Mouse (Mus musculus): ENCODE measurements around the gene Zfp618.

The Zfp618 gene

DNA sequence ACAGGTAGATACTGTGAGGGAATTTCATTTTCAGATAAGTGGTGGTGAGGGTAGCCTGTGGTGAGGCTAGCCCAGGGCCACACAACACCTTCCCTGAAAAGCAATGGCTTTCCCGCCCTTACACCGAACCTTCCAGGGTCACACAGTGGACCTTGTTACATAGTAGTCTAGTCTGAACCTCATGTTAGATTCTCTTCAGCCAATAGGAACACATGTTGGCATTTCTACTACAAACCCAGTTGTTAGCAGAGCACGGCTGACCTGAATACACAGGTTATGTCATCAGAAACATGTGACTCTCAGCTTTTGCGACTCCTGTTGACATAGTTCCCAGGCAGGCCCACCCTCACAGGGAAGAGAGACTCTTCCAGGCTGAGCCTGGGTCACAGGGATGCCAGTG is 33.9 kb downstream of the Zfp618 start:
- no peak for DNase-seq (ENCODE audit: low spot score)

- no peak for DNase-seq (ENCODE audit: low spot score)
Measured at GRCm38 (mm10) chr4:62999916-63000315, 34.5 kb downstream of the Zfp618 start.

- DNase-seq (ENCODE audit: low spot score): no peak
Measured at GRCm38 (mm10) chr4:63000316-63001055, 35.1 kb downstream of the Zfp618 start.

GRCm38 (mm10) chr4:63002386-63002785 is 37.0 kb downstream of the Zfp618 start:
- DNase-seq (ENCODE audit: low spot score): no peak

- DNase-seq (ENCODE audit: low spot score): no peak
Measured at GRCm38 (mm10) chr4:63004519-63004918, 39.1 kb downstream of the Zfp618 start.

GRCm38 (mm10) chr4:63005446-63006185 is 40.2 kb downstream of the Zfp618 start:
- DNase-seq (ENCODE audit: low spot score): no peak

DNA sequence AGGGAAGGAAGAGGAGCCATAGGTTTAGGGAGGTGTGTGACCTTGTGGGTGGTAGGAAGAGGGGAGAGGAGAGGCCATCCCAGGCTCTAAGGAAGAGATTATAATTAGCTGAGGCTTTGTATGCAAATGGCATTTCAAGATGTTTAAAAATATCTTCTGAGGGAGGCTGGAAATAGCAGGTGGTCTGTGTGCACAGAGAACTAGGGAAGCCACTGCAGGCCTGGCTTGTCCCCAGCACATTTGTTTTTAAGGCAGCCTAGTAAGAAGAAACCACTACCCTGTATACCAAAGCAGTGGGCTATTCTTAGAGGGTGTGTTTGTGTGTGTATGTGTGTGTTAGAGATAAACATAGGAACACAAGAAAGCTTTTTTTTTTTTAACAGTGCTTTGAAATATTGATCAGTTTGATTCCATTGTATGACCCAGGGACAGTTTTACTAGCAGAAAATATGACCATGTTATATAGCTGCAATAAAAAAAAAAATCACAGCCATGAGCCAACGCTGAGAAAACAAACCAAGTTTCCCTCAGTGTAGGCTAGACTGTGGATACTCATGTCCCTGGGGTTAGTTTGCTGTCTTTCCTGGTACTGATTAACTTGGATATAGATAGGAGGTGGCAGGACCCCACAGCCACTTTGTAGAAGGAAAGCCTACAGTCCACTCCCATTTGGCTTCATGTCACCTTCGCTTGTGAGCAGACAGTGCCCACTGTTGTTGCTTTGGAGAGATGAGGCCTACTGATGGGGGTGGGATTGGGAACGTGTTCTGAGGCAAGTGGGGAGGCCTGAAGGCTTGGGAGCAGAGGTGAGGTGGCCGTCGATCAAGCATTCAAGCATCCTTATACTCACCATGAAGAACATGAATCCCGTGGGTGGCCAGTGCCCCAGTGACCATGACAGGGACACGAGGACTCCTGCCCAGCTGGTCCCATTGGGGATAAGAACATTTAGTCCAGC is 41.1 kb downstream of the Zfp618 start:
- no peak for DNase-seq (ENCODE audit: low spot score)

GRCm38 (mm10) chr4:63008206-63008605 is 42.8 kb downstream of the Zfp618 start:
- DNase-seq (ENCODE audit: low spot score): no peak

DNA sequence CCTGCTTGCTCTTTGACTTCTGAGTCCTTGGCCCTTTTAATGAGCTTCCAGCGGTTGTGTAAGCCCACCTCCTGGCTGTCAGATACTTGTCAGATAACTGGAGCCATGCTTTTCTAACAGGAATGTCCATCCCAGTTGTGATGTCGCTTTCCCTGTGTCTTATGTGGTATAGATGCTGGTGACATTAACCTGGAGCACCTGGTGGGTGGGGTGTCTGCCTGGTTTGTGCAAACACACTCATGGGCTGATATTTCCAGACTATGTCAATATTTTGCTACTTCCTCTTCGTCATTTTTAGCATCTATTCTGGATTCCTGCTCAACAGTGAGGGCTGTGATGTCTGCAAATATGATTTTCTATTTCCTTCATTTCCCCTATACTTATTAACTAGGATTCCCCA is 43.4 kb downstream of the Zfp618 start:
- DNase-seq (ENCODE audit: low spot score): no peak

DNA sequence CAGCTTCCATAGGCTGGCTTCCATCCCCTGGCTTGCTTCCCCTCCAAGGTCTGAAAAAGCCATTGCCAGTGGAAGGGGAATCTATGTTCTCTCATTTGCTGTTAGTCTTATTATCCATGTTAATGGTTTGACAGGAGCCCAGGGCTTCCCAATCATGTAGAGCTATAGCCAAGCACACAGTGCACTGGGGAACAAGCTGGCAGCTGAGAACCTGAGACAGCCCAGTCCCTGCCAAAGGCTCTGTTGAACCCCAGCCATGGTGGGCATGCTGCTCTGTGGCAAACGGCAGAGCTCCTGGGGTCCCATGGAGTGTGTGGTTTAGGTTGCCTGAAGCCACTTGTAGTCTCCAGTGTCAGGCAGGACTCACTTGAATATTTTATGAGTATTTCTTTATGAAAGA is 44.4 kb downstream of the Zfp618 start:
- no peak for DNase-seq (ENCODE audit: low spot score)

DNA sequence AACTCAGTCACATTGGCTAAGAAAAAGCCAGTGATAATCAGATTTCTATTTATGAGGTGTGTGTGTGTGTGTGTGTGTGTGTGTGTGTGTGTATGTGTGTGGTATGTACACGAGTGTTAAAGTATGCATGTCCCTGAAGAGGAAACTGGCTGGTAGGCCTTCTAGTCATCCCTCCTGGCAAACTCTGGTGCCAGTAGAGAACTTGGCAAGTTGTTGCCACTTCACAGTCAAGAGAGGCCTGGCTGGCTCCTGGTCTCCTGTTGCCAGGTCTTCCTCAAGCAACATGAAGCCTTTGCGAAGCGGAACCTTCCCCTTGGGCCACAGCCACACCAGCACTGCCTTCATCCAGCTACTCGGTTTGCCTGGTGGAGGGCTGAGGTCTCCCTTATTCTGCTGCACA is 44.9 kb downstream of the Zfp618 start:
- peak; percentile 72 for DNase-seq (ENCODE audit: low spot score)

DNA sequence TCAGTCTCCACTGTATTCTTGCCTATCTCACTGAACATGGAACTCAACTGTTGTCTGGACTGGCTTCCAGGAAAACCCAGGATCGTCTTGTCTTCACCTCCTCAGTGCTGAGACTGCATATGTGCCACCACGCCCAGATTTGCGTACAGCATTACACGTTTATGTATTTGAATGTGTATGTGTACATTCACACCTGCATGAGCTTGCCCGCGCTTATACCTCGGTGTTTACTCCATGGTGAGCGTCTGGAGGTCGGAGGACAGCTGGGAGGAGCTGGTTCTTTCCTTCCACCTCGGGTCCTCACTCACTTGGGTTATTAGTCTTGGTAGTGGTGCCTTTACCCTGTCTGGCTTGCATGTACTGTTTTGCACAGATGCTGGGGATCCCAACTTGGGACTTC is 53.2 kb downstream of the Zfp618 start:
- no peak for DNase-seq (ENCODE audit: low spot score)

DNA sequence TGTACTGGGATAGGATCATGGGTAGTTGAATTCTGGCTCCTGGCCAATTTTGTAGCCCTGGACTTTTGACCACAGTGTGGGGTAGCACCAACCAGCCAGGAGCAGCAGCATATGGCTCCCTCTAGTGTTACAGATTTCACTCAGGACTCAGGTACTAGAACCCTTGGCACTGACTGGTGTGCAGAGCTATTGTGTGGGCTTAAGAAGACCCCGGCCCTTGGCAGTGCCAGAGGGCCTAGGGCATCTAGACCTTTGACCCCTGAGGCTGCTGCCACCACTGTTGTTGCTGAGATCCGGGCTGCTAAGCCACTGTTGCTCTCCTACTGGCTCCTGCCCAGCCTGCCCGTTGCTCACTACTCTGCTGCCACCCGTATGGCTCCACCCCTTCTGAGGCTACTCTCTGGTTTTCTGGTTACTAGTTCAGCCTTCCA is 54.1 kb downstream of the Zfp618 start:
- peak; percentile 19 for DNase-seq (ENCODE audit: low spot score)

DNA sequence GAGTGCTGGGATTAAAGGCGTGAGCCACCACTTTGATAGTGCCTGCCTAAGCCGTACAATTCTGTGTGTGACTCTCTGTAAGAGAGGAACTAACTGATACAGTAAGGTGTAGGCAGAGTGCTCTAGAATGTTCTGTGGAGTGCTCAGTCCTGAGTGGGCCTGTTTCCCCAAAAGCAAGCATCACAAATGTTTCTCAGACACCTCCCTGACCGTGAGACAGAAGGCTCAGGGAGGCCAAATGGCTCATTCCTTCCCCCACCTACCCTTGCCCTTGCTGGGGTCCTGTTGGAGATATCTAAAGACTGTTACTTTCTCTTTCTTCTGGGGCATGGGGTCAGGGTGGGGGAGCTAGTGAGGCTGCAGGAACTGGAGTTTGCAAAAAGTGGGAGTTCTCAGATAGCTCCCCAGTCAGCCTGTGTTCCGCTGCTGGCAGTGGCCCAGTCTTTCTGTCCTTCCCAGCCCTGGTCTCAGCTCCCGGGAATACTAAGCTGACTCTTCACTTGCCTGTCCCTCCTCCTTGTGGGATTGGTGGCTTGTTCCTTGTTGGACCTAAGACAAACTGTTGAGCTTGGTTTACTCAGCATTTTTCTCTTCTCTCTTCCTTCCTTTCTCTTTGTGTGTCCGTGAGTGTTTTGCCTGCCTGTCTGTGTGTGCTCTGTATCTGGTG is 55.8 kb downstream of the Zfp618 start:
- no peak for DNase-seq (ENCODE audit: low spot score)

DNA sequence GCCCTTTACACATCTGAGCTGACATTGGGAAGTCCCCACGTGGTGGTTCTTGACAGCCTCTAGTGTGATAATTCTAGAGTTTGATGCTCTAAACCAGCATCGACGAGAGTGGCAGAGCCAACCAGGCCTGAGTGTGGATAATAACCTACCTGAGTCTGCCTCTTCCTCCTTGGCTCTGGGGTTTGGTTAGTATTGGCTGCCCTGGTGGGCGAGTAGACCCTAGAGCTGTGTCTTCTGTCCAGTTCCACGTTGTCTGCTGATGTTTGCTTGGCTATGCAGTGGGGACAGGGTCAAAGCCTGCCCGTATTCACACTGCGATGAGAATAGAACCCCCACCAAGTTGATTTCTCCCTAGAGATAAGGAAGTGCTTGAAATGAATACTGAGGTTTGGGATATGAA is 58.1 kb downstream of the Zfp618 start:
- DNase-seq (ENCODE audit: low spot score): no peak

GRCm38 (mm10) chr4:63024098-63024497 is 58.7 kb downstream of the Zfp618 start:
- DNase-seq (ENCODE audit: low spot score): no peak

DNA sequence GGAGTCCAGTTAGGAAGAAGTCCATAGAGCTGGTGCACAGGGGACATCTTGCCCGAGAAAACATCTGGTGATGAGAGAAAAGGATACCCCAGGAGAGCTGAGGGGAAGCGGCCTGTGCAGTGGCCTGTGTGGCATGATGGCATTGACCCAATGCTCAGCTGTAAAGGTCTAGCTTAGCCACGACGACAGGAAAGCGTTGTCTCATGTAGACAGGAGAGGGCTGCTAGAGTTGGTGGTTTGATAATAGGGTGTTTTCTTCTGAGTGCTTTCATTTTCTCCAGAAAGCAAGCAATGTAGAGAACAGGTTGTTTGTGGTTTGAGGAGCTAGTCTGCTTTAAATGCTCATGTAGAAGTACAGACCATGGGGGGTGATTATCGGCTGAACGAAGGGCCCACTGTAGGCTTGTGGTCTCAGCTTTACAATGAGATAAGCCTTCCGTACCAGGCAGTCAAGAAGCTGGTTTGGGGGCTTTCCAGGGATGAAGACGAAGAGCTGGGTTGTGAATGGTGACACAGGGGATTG is 59.4 kb downstream of the Zfp618 start:
- DNase-seq (ENCODE audit: low spot score): no peak

DNA sequence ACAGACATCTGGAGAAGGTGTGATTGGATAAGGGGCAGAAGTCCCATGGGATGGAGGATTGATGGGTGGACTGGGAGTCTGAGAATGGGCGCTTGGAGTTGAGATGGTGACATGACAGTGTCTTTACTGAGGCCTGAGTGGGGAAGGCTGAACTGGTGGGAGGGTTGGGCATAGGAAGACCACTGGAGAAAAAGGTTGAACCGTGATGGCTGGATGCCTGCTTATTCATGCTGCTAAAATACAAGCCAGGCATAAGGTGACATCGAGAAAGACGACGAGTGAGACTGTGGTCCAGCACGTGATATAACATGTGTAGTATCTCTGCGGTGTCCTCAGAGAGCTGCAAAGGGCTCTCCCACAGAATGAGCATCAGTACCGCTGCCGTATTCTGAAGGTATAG is 59.9 kb downstream of the Zfp618 start:
- no peak for DNase-seq (ENCODE audit: low spot score)

GRCm38 (mm10) chr4:63026286-63026685 is 60.9 kb downstream of the Zfp618 start:
- no peak for DNase-seq (ENCODE audit: low spot score)

DNA sequence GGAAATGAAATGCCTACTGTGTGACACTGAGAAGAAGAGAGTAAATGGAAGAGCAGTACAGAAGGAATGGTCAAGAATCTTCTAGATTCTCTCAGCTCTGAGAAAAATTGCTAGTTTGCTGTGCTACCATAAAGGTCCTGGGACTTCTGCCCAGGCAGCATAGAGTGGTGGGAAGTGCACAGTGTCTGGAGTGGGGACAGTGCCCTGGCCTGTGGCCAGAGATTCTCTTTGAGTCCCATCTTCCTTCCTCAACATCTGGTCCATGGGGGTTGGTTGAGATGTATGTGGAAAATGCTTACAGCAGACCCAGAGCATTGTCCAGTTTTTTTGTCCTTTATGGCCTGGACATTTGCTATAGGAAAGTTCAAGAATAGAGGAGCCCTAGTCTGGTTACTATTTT is 62.1 kb downstream of the Zfp618 start:
- DNase-seq (ENCODE audit: low spot score): no peak

GRCm38 (mm10) chr4:63030157-63030556 is 64.8 kb downstream of the Zfp618 start:
- no peak for DNase-seq (ENCODE audit: low spot score)

DNA sequence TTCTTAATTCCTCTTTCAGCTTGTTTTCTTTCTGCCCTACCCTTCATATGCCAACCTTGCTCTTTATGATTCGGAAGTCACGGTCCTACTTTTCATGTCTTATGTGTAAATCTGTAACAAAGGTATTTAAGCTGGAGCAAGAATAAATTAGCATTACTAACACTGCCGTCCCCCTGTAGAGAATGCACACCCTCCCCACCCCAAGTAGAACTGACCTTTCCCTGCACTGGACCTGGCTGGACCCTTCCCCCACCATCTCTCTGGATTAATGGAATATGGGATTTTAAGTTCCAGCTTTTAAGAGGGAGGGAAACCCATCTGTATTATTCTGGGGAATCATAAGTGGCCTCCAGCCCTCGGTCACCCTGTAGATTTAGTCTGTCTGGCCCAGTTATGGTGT is 65.9 kb downstream of the Zfp618 start:
- no peak for DNase-seq (ENCODE audit: low spot score)

All from lung, postnatal 25 days (tissue).